Mouse (Mus musculus) bone marrow macrophage, adult 2 months (primary cell): ENCODE measurements around the gene Defb45.

ENCODE experiments used
- CTCF ChIP-seq: IDR thresholded peaks from 2 replicates; pipeline ENCODE4 v1.5.1; 2012; ENCODE audit warnings: low read depth, mild to moderate bottlenecking, low read length, moderate library complexity
- POLR2A ChIP-seq: IDR thresholded peaks from 2 replicates; pipeline ENCODE4 v1.6.1; 2012; ENCODE audit warnings: mild to moderate bottlenecking, low read depth, low read length, borderline replicate concordance

DNA sequence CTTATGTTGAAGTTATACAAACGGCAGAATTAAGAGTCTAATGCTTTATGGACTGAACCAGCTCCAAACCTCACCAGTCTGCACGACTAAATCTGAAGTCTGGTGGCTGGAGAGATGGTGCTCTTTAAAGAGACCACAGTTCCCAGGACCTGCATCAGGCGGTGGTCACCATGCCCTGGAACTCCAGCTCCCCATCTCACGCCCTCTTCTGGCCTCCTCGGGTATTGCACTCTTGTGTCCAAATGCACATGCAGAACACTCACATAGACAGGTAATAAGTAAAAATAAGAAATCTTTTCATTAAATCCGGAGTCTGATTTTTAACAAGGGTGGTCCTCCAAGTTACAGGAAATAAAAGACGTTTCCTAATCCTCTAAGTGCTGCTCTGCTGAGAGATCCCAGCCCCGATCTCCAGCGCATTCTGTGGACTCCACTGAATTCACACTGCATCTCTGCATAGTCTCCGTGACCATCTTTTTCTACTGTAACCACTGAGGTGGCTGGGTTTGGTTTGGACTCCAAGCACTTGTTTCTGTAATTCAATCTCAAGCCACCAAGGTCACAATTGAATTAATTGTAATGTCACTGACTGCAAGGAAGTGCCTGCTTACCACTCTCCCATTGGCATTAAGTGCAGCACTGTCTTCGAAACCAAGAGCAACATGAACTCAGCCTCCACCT lies 26.9 kb downstream of the Defb45 start, which contains the start of gene Defb21:
- TF ChIP-seq CTCF (no peak), POLR2A (no peak)
